Mouse (Mus musculus): Measurements from ENCODE around the gene Sox13.

GRCm38 (mm10) chr1:133446291-133446690 is 22.1 kb upstream of the Sox13 start:
- no peak for TF ChIP-seq CTCF (IDR thresholded peaks at IDR 0.05; ENCODE audit: extremely low read depth, insufficient read length, insufficient replicate concordance, low read depth, low read length)
- no peak for TF ChIP-seq POLR2A (IDR thresholded peaks at IDR 0.05; ENCODE audit: low read depth, low read length)

All from small intestine, adult 2 months (tissue).